Mouse (Mus musculus) ovary, adult 18-20 months (tissue): ENCODE measurements around the gene Uqcc2.

Source experiments
- DNase-seq: peaks from one replicate; pipeline ENCODE4 v3.0.0; 2022; ENCODE audit warnings: low spot score, mixed read lengths

The Uqcc2 gene

DNA sequence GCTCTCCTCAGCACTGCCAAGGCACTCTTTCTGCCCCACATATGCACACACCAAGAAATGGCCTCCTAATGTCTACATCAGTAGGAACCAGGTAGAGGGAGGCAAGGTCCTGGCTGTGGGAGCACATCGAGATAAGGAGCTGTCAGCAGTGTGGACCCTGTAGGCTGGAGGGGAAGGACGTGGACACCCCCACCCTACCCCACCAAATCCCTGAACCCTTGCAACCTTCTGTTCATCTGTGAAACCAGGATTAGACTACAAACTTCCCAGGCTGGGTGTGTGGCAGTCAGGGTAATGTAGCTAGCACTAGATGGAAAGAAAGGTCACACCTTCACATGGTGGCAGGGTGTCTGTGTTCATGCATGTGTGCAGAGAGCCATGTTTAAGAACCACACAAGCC, 10.6 kb downstream of the Uqcc2 start:
- no peak for DNase-seq

DNA sequence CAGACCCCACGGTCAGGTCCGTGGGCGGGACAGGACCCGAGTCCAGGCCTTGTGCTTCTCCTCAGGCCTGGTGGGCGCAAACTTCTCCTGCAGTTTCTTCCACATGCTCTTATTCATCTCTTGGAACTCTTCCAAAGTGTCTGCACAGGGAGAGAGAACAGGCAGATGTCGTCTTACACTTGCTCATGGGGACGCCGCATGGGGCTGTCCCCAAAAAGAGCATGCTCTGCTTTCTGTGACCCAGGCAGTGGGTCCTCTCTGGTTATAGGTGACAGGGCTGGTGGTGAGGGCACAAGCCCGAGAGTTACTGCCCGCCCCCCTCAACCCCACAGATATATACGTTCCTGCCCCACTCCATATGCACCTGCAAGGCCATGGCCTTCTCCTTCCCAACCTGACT, 11.0 kb downstream of the Uqcc2 start:
- no peak for DNase-seq

DNA sequence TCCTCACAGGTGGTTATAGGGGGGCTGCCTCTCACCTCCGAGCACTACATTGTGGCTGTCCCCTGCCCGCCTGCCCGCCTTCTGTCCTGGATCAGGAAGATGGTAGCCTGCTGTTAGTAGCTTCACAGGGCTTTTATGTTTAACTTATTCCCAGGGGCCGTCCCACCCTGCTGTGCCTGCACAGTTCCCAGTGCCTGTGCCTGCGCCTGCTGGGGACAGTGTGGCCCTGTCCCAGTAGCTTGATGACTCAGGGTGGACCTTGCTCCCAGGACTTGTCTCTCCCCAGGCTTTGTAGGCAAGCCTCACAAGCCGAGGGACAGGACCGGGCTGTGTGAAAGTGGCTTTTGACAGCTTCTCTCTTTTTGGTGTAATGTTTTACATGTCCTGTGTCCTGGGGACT, 11.9 kb downstream of the Uqcc2 start:
- DNase-seq: no peak

- no peak for DNase-seq
These were observed 12.4 kb downstream of the Uqcc2 start for GRCm38 (mm10) chr17:27121266-27121665.

GRCm38 (mm10) chr17:27120561-27121024, 13.1 kb downstream of the Uqcc2 start:
- DNase-seq: peak; percentile 32

- DNase-seq: no peak
These were observed 13.8 kb downstream of the Uqcc2 start for GRCm38 (mm10) chr17:27119954-27120353.

- DNase-seq: no peak
These were observed 14.2 kb downstream of the Uqcc2 start for GRCm38 (mm10) chr17:27119540-27119895.

- no peak for DNase-seq
These were observed 14.8 kb downstream of the Uqcc2 start for GRCm38 (mm10) chr17:27118676-27119539.

DNA sequence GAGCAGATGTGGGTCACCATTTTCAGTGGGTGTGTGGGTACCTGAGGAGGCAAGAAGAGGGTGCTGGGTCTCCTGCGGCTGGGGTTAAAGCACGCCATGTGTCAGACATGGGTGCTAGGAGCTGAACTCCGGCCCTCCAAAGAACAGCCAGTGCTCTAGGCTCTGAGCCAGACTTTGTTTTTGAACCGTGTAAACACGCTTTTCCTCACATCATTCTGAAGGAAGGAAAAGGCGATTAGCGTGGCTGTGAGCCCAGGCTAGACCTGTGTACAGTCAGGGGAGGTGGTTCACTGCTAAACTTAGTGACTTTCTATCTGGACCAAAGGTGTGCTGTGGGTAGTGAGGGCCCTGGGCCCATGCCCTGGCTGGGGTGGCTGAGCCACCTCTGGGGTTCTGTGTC, 23.6 kb downstream of the Uqcc2 start:
- no peak for DNase-seq

DNA sequence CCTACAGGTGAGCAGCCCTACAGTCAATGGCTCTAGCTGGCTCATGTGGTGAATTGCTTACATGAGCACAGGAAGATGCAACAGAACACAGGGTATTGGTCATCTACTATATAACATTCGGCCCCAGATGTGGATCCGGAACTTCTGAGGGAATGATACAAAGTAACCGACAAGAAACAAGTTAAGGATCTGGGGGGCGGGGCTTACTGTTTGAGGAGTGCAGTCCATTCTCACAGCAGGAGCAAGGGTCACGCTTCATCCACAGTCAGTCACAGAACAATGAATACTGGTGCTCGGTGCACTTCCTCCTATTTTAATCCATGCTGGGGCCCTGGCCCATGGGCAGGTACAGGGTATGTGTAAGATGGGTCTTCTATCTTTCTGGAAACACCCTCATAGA, 25.8 kb downstream of the Uqcc2 start:
- no peak for DNase-seq

DNA sequence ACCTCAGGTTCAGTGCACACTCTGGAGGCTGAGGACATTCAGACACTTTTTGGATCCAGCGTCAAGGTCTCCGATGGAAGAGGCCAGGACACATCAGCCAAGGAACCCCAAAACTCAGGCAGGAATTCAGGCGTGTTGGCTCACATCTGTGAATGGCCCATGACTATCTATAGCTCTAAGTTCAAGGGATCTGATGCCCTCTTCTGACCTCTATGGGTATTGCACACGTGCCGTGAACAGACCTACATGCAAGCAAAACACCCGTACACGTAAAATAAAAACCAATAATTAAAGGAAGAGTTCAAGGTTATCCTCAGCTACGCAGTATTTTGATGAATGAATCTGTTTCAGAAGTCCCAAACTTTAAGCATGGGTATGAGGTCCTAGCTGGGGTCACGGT, 27.0 kb downstream of the Uqcc2 start:
- DNase-seq: no peak

DNA sequence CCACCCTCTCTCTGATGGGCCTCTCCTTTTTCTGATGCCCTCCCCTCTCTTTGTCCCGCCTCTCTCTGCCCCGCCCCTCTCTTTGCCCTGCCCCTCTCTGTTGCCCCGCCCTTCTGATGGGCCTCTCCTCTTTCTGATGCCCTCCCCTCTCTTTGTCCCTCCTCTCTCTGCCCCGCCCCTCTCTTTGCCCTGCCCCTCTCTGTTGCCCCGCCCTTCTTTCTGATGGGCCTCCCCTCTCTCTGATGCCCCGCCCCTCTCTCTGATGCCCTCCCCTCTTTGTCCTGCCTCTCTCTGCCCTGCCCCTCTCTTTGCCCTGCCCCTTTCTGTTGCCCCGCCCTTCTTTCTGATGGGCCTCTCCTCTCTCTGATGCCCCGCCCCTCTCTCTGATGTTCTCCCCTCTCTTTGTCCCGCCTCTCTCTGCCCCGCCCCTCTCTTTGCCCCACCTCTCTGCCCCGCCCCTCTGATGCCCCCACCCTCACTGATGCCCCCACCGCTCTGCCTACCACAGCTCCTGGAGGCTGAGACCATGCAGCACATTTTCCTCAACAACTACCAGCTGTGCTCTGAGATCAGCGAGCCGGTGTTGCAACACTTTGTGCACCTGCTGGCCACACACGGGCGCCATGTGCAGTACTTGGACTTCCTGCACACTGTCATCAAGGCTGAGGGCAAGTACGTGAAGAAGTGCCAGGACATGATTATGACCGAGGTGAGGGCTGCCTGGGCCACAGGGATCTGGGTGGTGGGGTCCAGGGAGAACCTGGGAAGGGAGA, 27.8 kb downstream of the Uqcc2 start:
- DNase-seq: no peak

DNA sequence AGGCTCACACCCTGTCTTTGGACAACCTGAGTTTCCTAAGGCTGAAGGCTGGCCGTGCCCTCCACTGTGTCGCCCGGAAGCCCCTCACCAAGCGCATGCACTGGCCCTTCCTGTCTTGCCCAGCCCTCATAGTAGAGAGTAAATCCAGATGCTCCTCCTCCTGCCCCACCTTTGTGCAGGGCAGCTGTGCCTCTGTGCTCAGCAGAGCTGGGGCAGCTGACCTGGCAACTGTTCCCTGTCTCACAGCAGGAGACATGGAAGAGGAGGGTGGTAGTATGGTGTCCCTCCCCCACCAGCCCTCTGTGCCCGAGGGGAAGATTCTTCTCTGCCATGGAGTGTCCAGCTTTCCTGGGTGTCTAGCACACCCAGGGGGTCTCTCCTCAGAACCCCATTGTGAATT, 32.0 kb downstream of the Uqcc2 start:
- no peak for DNase-seq

GRCm38 (mm10) chr17:27095690-27096089, 38.0 kb downstream of the Uqcc2 start:
- no peak for DNase-seq

DNA sequence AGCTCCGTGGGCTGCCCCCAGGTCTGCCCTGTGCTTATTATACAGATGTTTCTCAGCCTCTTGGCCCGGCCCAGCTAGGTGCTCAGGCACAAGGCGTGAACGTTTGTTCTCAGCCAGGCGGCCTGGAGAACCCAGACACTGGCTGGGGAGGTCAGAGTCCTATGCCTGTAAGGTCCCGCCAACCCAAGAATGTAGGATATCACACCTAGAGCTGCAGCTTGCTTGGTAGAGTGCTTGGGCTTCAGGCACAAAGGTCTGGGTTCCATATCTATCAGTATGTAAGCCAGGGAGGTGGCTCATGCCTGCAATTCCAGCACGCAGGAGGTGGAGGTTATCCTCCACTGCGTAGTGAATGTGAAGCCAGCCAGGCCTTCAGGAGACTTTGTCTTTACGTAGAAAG, 43.6 kb downstream of the Uqcc2 start:
- no peak for DNase-seq

DNA sequence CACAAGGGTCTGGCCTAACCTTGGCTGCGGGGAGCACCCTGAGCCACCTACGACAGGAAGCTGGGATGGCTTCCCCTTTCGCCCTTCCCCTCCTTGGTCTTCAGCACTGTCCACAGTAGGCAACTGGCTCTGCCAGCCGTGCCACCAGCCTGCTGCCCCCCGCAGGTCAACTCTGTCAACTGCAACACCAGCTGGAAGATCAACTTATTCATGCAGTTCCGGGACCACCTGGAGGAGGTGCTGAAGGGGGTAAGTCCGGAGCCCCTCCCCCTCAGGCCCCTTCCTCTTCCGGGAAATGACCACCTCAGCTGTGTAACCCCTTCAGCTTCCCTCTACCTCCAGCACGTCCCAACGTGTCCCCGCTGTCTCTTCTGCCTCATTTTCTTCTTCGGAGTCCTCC, 46.3 kb downstream of the Uqcc2 start:
- no peak for DNase-seq

DNA sequence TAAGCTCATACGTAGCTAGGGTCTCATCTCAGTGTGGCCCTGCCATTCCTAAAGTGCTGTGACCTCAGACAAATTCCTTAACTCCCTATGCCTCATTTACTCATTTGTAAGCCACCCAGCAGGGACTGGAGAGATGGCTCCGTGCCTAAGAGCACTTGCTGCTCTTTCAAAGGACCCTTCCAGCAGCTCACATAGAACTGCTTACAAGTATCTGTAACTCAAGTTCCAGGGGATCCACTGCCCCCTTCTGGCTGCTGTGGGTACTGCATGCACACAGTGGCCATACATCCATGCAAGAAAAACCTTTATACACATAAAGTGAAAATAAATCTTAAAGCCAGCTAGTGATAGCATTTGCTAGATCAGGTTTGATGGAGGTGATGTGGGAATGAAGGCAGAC, 48.0 kb downstream of the Uqcc2 start:
- no peak for DNase-seq

- DNase-seq: no peak
These were observed 50.1 kb downstream of the Uqcc2 start for GRCm38 (mm10) chr17:27083601-27084000.

GRCm38 (mm10) chr17:27082796-27083195, 50.9 kb downstream of the Uqcc2 start:
- DNase-seq: no peak

- no peak for DNase-seq
These were observed 51.8 kb downstream of the Uqcc2 start for GRCm38 (mm10) chr17:27081868-27082267.

- no peak for DNase-seq
These were observed 55.2 kb downstream of the Uqcc2 start for GRCm38 (mm10) chr17:27078499-27078898.

- no peak for DNase-seq
These were observed 55.8 kb downstream of the Uqcc2 start for GRCm38 (mm10) chr17:27077920-27078319.

GRCm38 (mm10) chr17:27077133-27077532, 56.6 kb downstream of the Uqcc2 start:
- no peak for DNase-seq
